In genomic region chr1:191000686-191001085, GRCm38 (mm10) we compare ENCODE assay signal across 29 mouse cellular contexts. TPM values are rescaled to one million over a fixed set of nuclear protein-coding genes. Genes with fewer than 3 reads are reported as not detected.
DNase-seq lines count a peak whose midpoint lies in the region; ATAC-seq lines count a peak whose summit lies in the region.
"Had no signal": no experiment of that assay in that cellular context is flagged by ENCODE, and none has a peak within 500 bp of the region (broad histone marks: within the 10 kb centered on the region; RNA-seq: fewer than 3 reads in every experiment).

No protein-coding gene starts in this region.

- H3K27ac ChIP-seq in heart, embryonic 16.5 days (ENCODE audit: low read length) = no peak overlapping the region
- H3K27ac ChIP-seq: embryonic facial prominence, embryonic 12.5 days; forebrain, embryonic 12.5 days; gastrocnemius, adult 2 months; hindbrain, embryonic 14.5 days; limb, embryonic 12.5 days; midbrain, embryonic 10.5 days had no signal

- H3K9ac ChIP-seq in heart, embryonic 16.5 days (ENCODE audit: low read length) = no peak overlapping the region
- H3K9ac ChIP-seq: embryonic facial prominence, embryonic 12.5 days; forebrain, embryonic 12.5 days; heart, embryonic 12.5 days; hindbrain, embryonic 14.5 days; limb, embryonic 12.5 days; liver, postnatal 0 days had no signal

- H3K4me3 ChIP-seq in heart, embryonic 16.5 days (ENCODE audit: low read length) = no peak overlapping the region
- H3K4me3 ChIP-seq: embryonic facial prominence, embryonic 12.5 days; forebrain, embryonic 12.5 days; gastrocnemius, adult 2 months; heart, embryonic 12.5 days; limb, embryonic 12.5 days; midbrain, embryonic 10.5 days had no signal

- intact Hi-C loops in heart, postnatal 14 days (cut with DNase I) = loop anchor here (5.0 kb wide), 1 partner anchor 77 kb away; no protein-coding TSS in a partner anchor

- no peak overlapping the region for H3K4me2 ChIP-seq in heart, embryonic 16.5 days (ENCODE audit: low read depth, low read length)
- H3K4me2 ChIP-seq: embryonic facial prominence, embryonic 12.5 days; forebrain, embryonic 12.5 days; heart, embryonic 12.5 days; hindbrain, embryonic 14.5 days; limb, embryonic 12.5 days; liver, embryonic 11.5 days had no signal

- peaks cover 8% of the 10 kb centered on the region for H3K9me3 ChIP-seq in heart, embryonic 16.5 days (replicated peaks; ENCODE audit: control insufficient read depth, low read length)
- H3K9me3 ChIP-seq: embryonic facial prominence, embryonic 12.5 days had no signal

- no peaks in the 10 kb centered on the region for H3K27me3 ChIP-seq in heart, embryonic 16.5 days (ENCODE audit: control insufficient read depth, insufficient read depth, low read length)
- H3K27me3 ChIP-seq: embryonic facial prominence, embryonic 12.5 days; forebrain, embryonic 12.5 days; heart, embryonic 12.5 days; limb, embryonic 12.5 days had no signal

- peak; percentile 8 for DNase-seq in cerebellum, adult 11 months
- DNase-seq in cerebellum, adult 11-12 months = no peak
- no peak for DNase-seq in heart, postnatal 14 days
- peak; percentile 28 for DNase-seq in retina, postnatal 1 day
- no peak for DNase-seq in retina, embryonic 14.5 days (ENCODE audit: low spot score)
- DNase-seq in right cerebral cortex, postnatal 14 days = no peak
- no peak for DNase-seq in lung, postnatal 14 days
- DNase-seq: gastrocnemius, adult 2 months; kidney, adult 8-10 months; kidney, postnatal 10 days; liver, postnatal 0 days had no signal

- WGBS in heart, embryonic 16.5 days = 47% methylated on average over 3 of the region's 3 CpGs

- peak; percentile 32; the same call in 1 of the 2 replicates for ATAC-seq in heart, embryonic 16.5 days (replicated peaks; ENCODE audit: extremely low read depth, insufficient read depth, low FRiP score)
- ATAC-seq: liver, postnatal 0 days; lung, postnatal 0 days had no signal

- H3K4me1 ChIP-seq in heart, embryonic 16.5 days (ENCODE audit: control insufficient read depth, insufficient read depth, low read length) = peaks cover under 1% of the 10 kb centered on the region
- H3K4me1 ChIP-seq: embryonic facial prominence, embryonic 12.5 days; forebrain, embryonic 12.5 days; limb, embryonic 12.5 days; midbrain, embryonic 10.5 days had no signal

- 0 out of 2 replicates have a peak, but pooled peaks cover 3% of the 10 kb centered on the region for H3K36me3 ChIP-seq in heart, embryonic 16.5 days (ENCODE audit: control insufficient read depth, insufficient read depth)

RNA-seq across cellular contexts. Expression of gene Vash2, which starts 21.6 kb away (rescaled TPM):
- polyA plus RNA-seq in heart, embryonic 16.5 days (2015; fragmentation: Nextera tagmentation; extraction: Ambion mirVana) = 48.3 and 50.6 TPM in 2 replicates
- 1 to 10 TPM; 1.4 to 1.7 TPM for total RNA-seq in heart, postnatal 14 days (2021)

RNA-seq across cellular contexts. Expression of gene Flvcr1, which starts 25.3 kb away (rescaled TPM):
- polyA plus RNA-seq in heart, embryonic 16.5 days (2015; fragmentation: Nextera tagmentation; extraction: Ambion mirVana) = 3.3 TPM in 2 replicates
- total RNA-seq in heart, postnatal 14 days (2021) = 1 to 10 TPM; 6.4 to 7.0 TPM

RNA-seq across cellular contexts. Expression of gene Spata45, which starts 35.8 kb away (rescaled TPM):
- not detected in 2 replicates for polyA plus RNA-seq in heart, embryonic 16.5 days (2015; fragmentation: Nextera tagmentation; extraction: Ambion mirVana)
- total RNA-seq in heart, postnatal 14 days (2021) = not detected
- total RNA-seq: adrenal gland, postnatal 4 days; gastrocnemius, adult 2 months; heart, postnatal 25 days; layer of hippocampus, postnatal 25 days had no signal
- polyA plus RNA-seq: embryonic facial prominence, embryonic 12.5 days; forebrain, embryonic 12.5 days; frontal cortex, adult 2 months; gonadal fat pad, adult 2 months; heart, embryonic 12.5 days; hindbrain, embryonic 14.5 days; intestine, embryonic 14.5 days; limb, embryonic 12.5 days; liver, embryonic 11.5 days; liver, postnatal 0 days; lung, postnatal 0 days; midbrain, embryonic 10.5 days; neural tube, embryonic 11.5 days; spleen, adult 2 months; urinary bladder, adult 2 months had no signal

Comparison
In these comparisons a context has a peak if more than half of its experiments do, and no peak if none do; other contexts are left out.
1. DNase-seq: peak in cerebellum, adult 11 months (single experiment) and retina, postnatal 1 day (single experiment); none in cerebellum, adult 11-12 months (single experiment), heart, postnatal 14 days (0 of 2), retina, embryonic 14.5 days (single experiment), right cerebral cortex, postnatal 14 days (single experiment) and lung, postnatal 14 days (single experiment).